Mouse (Mus musculus) erythroblast, embryonic 14.5 days (primary cell): ENCODE data around the gene Fev.

Experiments
- GATA1 ChIP-seq: IDR thresholded peaks from 2 replicates; pipeline ENCODE4 v1.6.1; 2012; ENCODE audit warnings: low read length, inconsistent platforms, mixed read lengths
- TAL1 ChIP-seq: IDR thresholded peaks from 3 replicates; pipeline ENCODE4 v1.6.1; 2012; ENCODE audit warnings: low read length, inconsistent platforms, mixed read lengths

DNA sequence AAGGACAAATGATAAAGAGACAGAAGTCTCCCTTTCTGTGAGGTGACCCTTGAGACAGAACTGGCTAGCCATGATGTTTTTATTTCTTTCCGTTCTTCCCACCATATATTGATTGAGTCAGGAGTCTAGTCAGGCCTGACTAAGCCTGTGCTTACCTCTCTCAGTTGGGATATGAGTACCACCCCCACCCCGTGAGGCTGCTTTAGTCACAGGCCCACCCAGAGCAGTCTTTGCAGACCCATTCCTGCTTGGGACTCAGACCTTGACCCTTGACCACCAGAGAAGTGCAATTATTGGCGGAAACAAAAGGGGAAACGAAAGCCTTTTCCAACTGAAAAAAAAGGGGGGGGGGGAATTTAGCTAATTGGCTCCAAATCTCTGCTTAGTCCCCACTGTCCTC lies 27.5 kb downstream of the Fev start:
- no peak for TF ChIP-seq GATA1
- TF ChIP-seq TAL1 = no peak
